Mouse (Mus musculus) hindbrain, embryonic 13.5 days (tissue): ENCODE data around the gene Dpp6. TPM values are rescaled to one million over a fixed set of nuclear protein-coding genes. Genes with fewer than 3 reads are reported as not detected.

ENCODE experiments used
- ATAC-seq: fragments of 200-750 bp; cut with Nextera tagmentation; 2 replicates; pipeline ENCODE4 v1.8.0; 2017; ENCODE audit warnings: moderate TSS enrichment; ENCODE audit not compliant: low FRiP score
- H3K27ac ChIP-seq: fragments of 300-500 bp; sonication (generic); 2 replicates; pipeline ENCODE4 v1.5.1; 2015; ENCODE audit warnings: inconsistent platforms, mild to moderate bottlenecking, moderate library complexity
- H3K27me3 ChIP-seq: fragments of 300-500 bp; sonication (generic); 2 replicates; pipeline ENCODE4 v1.6.1; 2015; ENCODE audit warnings: mild to moderate bottlenecking, inconsistent platforms
- H3K36me3 ChIP-seq: fragments of 300-500 bp; sonication (generic); 2 replicates; pipeline ENCODE4 v1.6.1; 2015; ENCODE audit warnings: mild to moderate bottlenecking, inconsistent platforms
- H3K4me1 ChIP-seq: fragments of 300-500 bp; sonication (generic); replicated peaks from 2 replicates; pipeline ENCODE4 v1.6.1; 2015; ENCODE audit warnings: inconsistent platforms
- H3K4me2 ChIP-seq: fragments of 300-500 bp; sonication (generic); 2 replicates; pipeline ENCODE4 v1.6.1; 2015; ENCODE audit warnings: inconsistent platforms, mild to moderate bottlenecking, moderate library complexity
- H3K4me3 ChIP-seq: fragments of 300-500 bp; sonication (generic); 2 replicates; pipeline ENCODE4 v1.5.1; 2015; ENCODE audit warnings: mild to moderate bottlenecking, inconsistent platforms
- H3K9ac ChIP-seq: fragments of 300-500 bp; sonication (generic); 2 replicates; pipeline ENCODE4 v1.6.1; 2015; ENCODE audit warnings: mild to moderate bottlenecking, inconsistent platforms
- H3K9me3 ChIP-seq: fragments of 300-500 bp; sonication (generic); 2 replicates; pipeline ENCODE4 v1.6.1; 2016; ENCODE audit warnings: inconsistent platforms
- WGBS: fragments of 180-500 bp; shearing (Covaris S2); methylation state at CpG from one replicate; pipeline ENCODE4 v1.1.7; 2015; 5-methylcytosine and 5-hydroxymethylcytosine counted together
- polyA plus RNA-seq: library from polyadenylated mRNA; unstranded; fragments of >200 nt; fragmentation: Nextera tagmentation; extraction: Ambion mirVana; gene quantifications from 2 replicates; pipeline ENCODE4 v1.2.1, GENCODE M21; 2015

The Dpp6 gene
- polyA plus RNA-seq, 1 experiment from 2014 or later = 55.2 TPM

GRCm38 (mm10) chr5:27168550-27168949 lies 351.5 kb downstream of the Dpp6 start:
- Histone ChIP-seq H3K9ac (no peak overlapping the region), H3K4me1 (0 out of 2 replicates have a peak, but pooled peaks cover 4% of the 10 kb centered on the region), H3K9me3 (peaks cover 3% of the 10 kb centered on the region; the same call in 1 of the 2 replicates), H3K4me2 (no peak overlapping the region), H3K27me3 (no peaks in the 10 kb centered on the region), H3K36me3 (no peaks in the 10 kb centered on the region), H3K27ac (no peak overlapping the region), H3K4me3 (no peak overlapping the region)
- no peak for ATAC-seq
- WGBS = 88% methylated on average over 1 of the region's 1 CpGs

- H3K27me3 ChIP-seq = no peaks in the 10 kb centered on the region
- H3K27ac ChIP-seq = no peak overlapping the region
- H3K4me1 ChIP-seq = 0 out of 2 replicates have a peak, but pooled peaks cover 6% of the 10 kb centered on the region
- no peak for ATAC-seq
- no peak overlapping the region for H3K4me3 ChIP-seq
- 86% methylated on average over 4 of the region's 4 CpGs for WGBS
- no peaks in the 10 kb centered on the region for H3K9me3 ChIP-seq
- no peaks in the 10 kb centered on the region for H3K36me3 ChIP-seq
- H3K9ac ChIP-seq = no peak overlapping the region
- no peak overlapping the region for H3K4me2 ChIP-seq
Observed at GRCm38 (mm10) chr5:27184963-27185362, 368.0 kb downstream of the Dpp6 start.

- no peaks in the 10 kb centered on the region for H3K27me3 ChIP-seq
- peaks cover 11% of the 10 kb centered on the region for H3K4me1 ChIP-seq
- 39% methylated on average over 5 of the region's 5 CpGs for WGBS
- no peaks in the 10 kb centered on the region for H3K36me3 ChIP-seq
- H3K4me2 ChIP-seq = no peak overlapping the region
- H3K9me3 ChIP-seq = no peaks in the 10 kb centered on the region
- peak; percentile 65 for ATAC-seq
- H3K27ac ChIP-seq = peak overlapping the region; percentile 66
- no peak overlapping the region for H3K9ac ChIP-seq
- H3K4me3 ChIP-seq = no peak overlapping the region
Observed at GRCm38 (mm10) chr5:27191242-27191969, 374.4 kb downstream of the Dpp6 start.

- no peak for ATAC-seq
- no peaks in the 10 kb centered on the region for H3K27me3 ChIP-seq
- H3K27ac ChIP-seq = no peak overlapping the region
- no peak overlapping the region for H3K4me2 ChIP-seq
- WGBS = 95% methylated on average over 3 of the region's 3 CpGs
- no peak overlapping the region for H3K4me3 ChIP-seq
- no peaks in the 10 kb centered on the region for H3K36me3 ChIP-seq
- no peak overlapping the region for H3K9ac ChIP-seq
- H3K4me1 ChIP-seq = peaks cover 11% of the 10 kb centered on the region
- no peaks in the 10 kb centered on the region for H3K9me3 ChIP-seq
Observed at GRCm38 (mm10) chr5:27194157-27194556, 377.2 kb downstream of the Dpp6 start.

- 86% methylated on average over 1 of the region's 1 CpGs for WGBS
- H3K36me3 ChIP-seq = no peaks in the 10 kb centered on the region
- H3K9me3 ChIP-seq = no peaks in the 10 kb centered on the region
- H3K4me2 ChIP-seq = no peak overlapping the region
- ATAC-seq = no peak
- no peak overlapping the region for H3K27ac ChIP-seq
- peaks cover 11% of the 10 kb centered on the region for H3K4me1 ChIP-seq
- no peak overlapping the region for H3K4me3 ChIP-seq
- no peaks in the 10 kb centered on the region for H3K27me3 ChIP-seq
- no peak overlapping the region for H3K9ac ChIP-seq
Observed at GRCm38 (mm10) chr5:27194975-27195374, 378.0 kb downstream of the Dpp6 start.

GRCm38 (mm10) chr5:27200581-27201341 lies 383.8 kb downstream of the Dpp6 start:
- H3K4me3 ChIP-seq = no peak overlapping the region
- no peaks in the 10 kb centered on the region for H3K36me3 ChIP-seq
- no peak for ATAC-seq
- H3K4me1 ChIP-seq = no peaks in the 10 kb centered on the region
- H3K4me2 ChIP-seq = no peak overlapping the region
- no peak overlapping the region for H3K9ac ChIP-seq
- H3K27ac ChIP-seq = no peak overlapping the region
- WGBS = 55% methylated on average over 2 of the region's 2 CpGs
- H3K9me3 ChIP-seq = no peaks in the 10 kb centered on the region
- no peaks in the 10 kb centered on the region for H3K27me3 ChIP-seq

- no peak overlapping the region for H3K4me2 ChIP-seq
- no peak overlapping the region for H3K9ac ChIP-seq
- no peak overlapping the region for H3K27ac ChIP-seq
- H3K4me3 ChIP-seq = no peak overlapping the region
- no peak for ATAC-seq
- no peaks in the 10 kb centered on the region for H3K4me1 ChIP-seq
- no peaks in the 10 kb centered on the region for H3K9me3 ChIP-seq
- no peaks in the 10 kb centered on the region for H3K27me3 ChIP-seq
- H3K36me3 ChIP-seq = no peaks in the 10 kb centered on the region
Observed at GRCm38 (mm10) chr5:27203131-27203530, 386.1 kb downstream of the Dpp6 start.

- no peaks in the 10 kb centered on the region for H3K36me3 ChIP-seq
- no peak overlapping the region for H3K9ac ChIP-seq
- no peak overlapping the region for H3K27ac ChIP-seq
- no peaks in the 10 kb centered on the region for H3K9me3 ChIP-seq
- no peak overlapping the region for H3K4me2 ChIP-seq
- H3K4me3 ChIP-seq = no peak overlapping the region
- 74% methylated on average over 3 of the region's 3 CpGs for WGBS
- ATAC-seq = no peak
- H3K4me1 ChIP-seq = no peaks in the 10 kb centered on the region
- no peaks in the 10 kb centered on the region for H3K27me3 ChIP-seq
Observed at GRCm38 (mm10) chr5:27204721-27205120, 387.7 kb downstream of the Dpp6 start.

- 91% methylated on average over 2 of the region's 2 CpGs for WGBS
- no peak for ATAC-seq
Observed at GRCm38 (mm10) chr5:27205754-27206153, 388.8 kb downstream of the Dpp6 start.

GRCm38 (mm10) chr5:27206213-27206612 lies 389.2 kb downstream of the Dpp6 start:
- Histone ChIP-seq H3K4me3 (no peak overlapping the region), H3K27me3 (no peaks in the 10 kb centered on the region), H3K36me3 (no peaks in the 10 kb centered on the region), H3K9me3 (no peaks in the 10 kb centered on the region), H3K4me2 (no peak overlapping the region), H3K4me1 (no peaks in the 10 kb centered on the region), H3K9ac (no peak overlapping the region), H3K27ac (no peak overlapping the region)
- ATAC-seq = no peak
- 94% methylated on average over 7 of the region's 7 CpGs for WGBS

More at GRCm38 (mm10) chr5:27205754-27206153, 388.8 kb downstream of the Dpp6 start:
- Histone ChIP-seq H3K4me3 (no peak overlapping the region), H3K9me3 (no peaks in the 10 kb centered on the region), H3K4me1 (no peaks in the 10 kb centered on the region), H3K9ac (no peak overlapping the region), H3K27ac (no peak overlapping the region), H3K4me2 (no peak overlapping the region), H3K27me3 (no peaks in the 10 kb centered on the region), H3K36me3 (no peaks in the 10 kb centered on the region)

- no peaks in the 10 kb centered on the region for H3K4me1 ChIP-seq
- no peaks in the 10 kb centered on the region for H3K36me3 ChIP-seq
- no peak overlapping the region for H3K4me2 ChIP-seq
- H3K27ac ChIP-seq = no peak overlapping the region
- H3K9ac ChIP-seq = no peak overlapping the region
- no peak overlapping the region for H3K4me3 ChIP-seq
- H3K27me3 ChIP-seq = no peaks in the 10 kb centered on the region
- no peaks in the 10 kb centered on the region for H3K9me3 ChIP-seq
- no peak for ATAC-seq
- 90% methylated on average over 2 of the region's 2 CpGs for WGBS
Observed at GRCm38 (mm10) chr5:27220116-27220515, 403.1 kb downstream of the Dpp6 start.

- Histone ChIP-seq H3K4me1 (0 out of 2 replicates have a peak, but pooled peaks cover 4% of the 10 kb centered on the region), H3K4me3 (no peak overlapping the region), H3K9me3 (no peaks in the 10 kb centered on the region), H3K27ac (no peak overlapping the region), H3K27me3 (no peaks in the 10 kb centered on the region), H3K9ac (no peak overlapping the region), H3K36me3 (no peaks in the 10 kb centered on the region), H3K4me2 (no peak overlapping the region)
- 61% methylated on average over 3 of the region's 3 CpGs for WGBS
- no peak for ATAC-seq
Observed at GRCm38 (mm10) chr5:27242078-27242477, 425.1 kb downstream of the Dpp6 start.
